Mouse (Mus musculus) forebrain, postnatal 0 days (tissue): Measurements from ENCODE around the gene Zfp622. TPM values are rescaled to one million over a fixed set of nuclear protein-coding genes. Genes with fewer than 3 reads are reported as not detected.

ENCODE experiments used
- ATAC-seq: fragments of 200-750 bp; cut with Nextera tagmentation; 2 replicates; pipeline ENCODE4 v1.8.0; 2017; ENCODE audit warnings: mild to moderate bottlenecking, moderate library complexity
- DNase-seq: peaks from one replicate; pipeline ENCODE4 v3.0.0-alpha.2; 2015
- H3K27ac ChIP-seq: fragments of 300-500 bp; sonication (generic); 2 replicates; pipeline ENCODE4 v1.5.1; 2014; ENCODE audit warnings: low read depth, mild to moderate bottlenecking, antibody characterized with exemption, low read length, moderate library complexity, mixed read lengths
- H3K27me3 ChIP-seq: fragments of 300-500 bp; sonication (generic); 2 replicates; pipeline ENCODE4 v1.6.1; 2014; ENCODE audit warnings: mild to moderate bottlenecking, low read length, mixed read lengths; ENCODE audit not compliant: insufficient read depth
- H3K36me3 ChIP-seq: fragments of 300-500 bp; sonication (generic); 2 replicates; pipeline ENCODE4 v1.6.1; 2014; ENCODE audit warnings: mild to moderate bottlenecking, moderate library complexity; ENCODE audit not compliant: insufficient read depth
- H3K4me1 ChIP-seq: fragments of 300-500 bp; sonication (generic); 2 replicates; pipeline ENCODE4 v1.6.1; 2014; ENCODE audit warnings: antibody characterized with exemption; ENCODE audit not compliant: insufficient read depth
- H3K4me2 ChIP-seq: fragments of 300-500 bp; sonication (generic); 2 replicates; pipeline ENCODE4 v1.6.1; 2014; ENCODE audit warnings: low read depth, mild to moderate bottlenecking, moderate library complexity
- H3K4me3 ChIP-seq: fragments of 300-500 bp; sonication (generic); 2 replicates; pipeline ENCODE4 v1.5.1; 2014; ENCODE audit warnings: low read depth, low read length, mixed read lengths
- H3K9ac ChIP-seq: fragments of 300-500 bp; sonication (generic); 2 replicates; pipeline ENCODE4 v1.6.1; 2014; ENCODE audit warnings: mild to moderate bottlenecking
- H3K9me3 ChIP-seq: fragments of 300-500 bp; sonication (generic); 2 replicates; pipeline ENCODE4 v1.6.1; 2016; ENCODE audit warnings: low read length
- CTCF ChIP-seq: sonication (generic); IDR thresholded peaks from 2 replicates; pipeline ENCODE4 v1.5.1; 2016; ENCODE audit warnings: antibody characterized with exemption, control low read depth, low read depth
- WGBS: fragments of 180-500 bp; shearing (Covaris S2); extraction: QIAGEN DNeasy Blood & Tissue Kit; methylation state at CpG from one replicate; pipeline ENCODE4 v1.1.7; 2014; 5-methylcytosine and 5-hydroxymethylcytosine counted together
- polyA plus RNA-seq: library from polyadenylated mRNA; unstranded; fragments of >200 nt; fragmentation: Nextera tagmentation; extraction: Ambion mirVana; gene quantifications from 2 replicates; pipeline ENCODE4 v1.2.1, GENCODE M21; 2015
- total RNA-seq: library from RNA; depleted of rRNA; stranded (reverse); fragments of >200 nt; gene quantifications from 2 replicates; pipeline ENCODE4 v1.2.3, GENCODE M21; 2014

Gene Zfp622
- total and polyA plus RNA-seq, 2 experiments from 2014 or later, result 36.3 to 43.6 TPM

DNA sequence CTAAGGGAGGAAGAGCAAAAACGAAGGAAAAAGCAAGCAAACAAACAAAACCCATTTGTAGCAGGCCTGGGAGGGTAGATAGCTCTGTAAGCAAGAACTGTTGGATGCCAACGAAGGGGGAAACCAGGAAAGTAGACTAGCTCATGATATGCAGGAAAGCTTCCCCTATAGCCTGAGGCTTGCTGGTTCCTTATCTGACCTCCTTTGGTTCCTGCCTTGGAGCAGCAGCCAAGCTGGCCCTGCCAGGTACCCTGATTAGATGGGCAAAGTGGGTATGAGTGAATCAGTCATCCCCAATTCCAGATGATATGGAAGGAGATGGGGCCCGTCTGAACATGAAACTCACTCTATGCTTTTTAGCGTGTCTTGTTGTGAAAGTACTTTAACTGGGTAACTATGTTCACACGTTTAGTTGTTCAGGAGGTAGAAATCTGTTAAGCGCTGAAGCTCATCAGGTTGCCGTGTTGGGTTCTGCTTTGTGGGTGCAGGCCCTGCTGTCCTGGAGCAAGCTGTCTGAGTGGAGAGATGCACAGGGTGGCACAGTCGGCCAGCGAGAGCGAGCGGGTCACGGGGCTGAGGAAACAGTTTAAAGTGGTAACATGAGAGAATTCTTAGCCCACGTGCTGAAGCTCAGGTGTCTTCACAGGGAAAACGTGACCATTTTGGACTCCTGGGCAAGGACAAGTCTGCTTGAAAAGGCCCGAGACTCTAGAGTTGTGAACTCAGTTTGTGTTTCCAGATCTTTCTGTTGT lies 40.6 kb upstream of the Zfp622 start:
- Histone ChIP-seq H3K27ac (no peak overlapping the region), H3K27me3 (no peaks in the 10 kb centered on the region), H3K9ac (no peak overlapping the region), H3K36me3 (no peaks in the 10 kb centered on the region), H3K4me1 (no peaks in the 10 kb centered on the region), H3K4me3 (no peak overlapping the region), H3K4me2 (no peak overlapping the region), H3K9me3 (no peaks in the 10 kb centered on the region)
- no peak for DNase-seq
- 92% methylated on average over 15 of the region's 15 CpGs for whole genome bisulfite sequencing
- TF ChIP-seq CTCF, result no peak
- ATAC-seq, result no peak

GRCm38 (mm10) chr15:25945224-25945623 lies 38.9 kb upstream of the Zfp622 start:
- Histone ChIP-seq H3K4me2 (no peak overlapping the region), H3K4me1 (no peaks in the 10 kb centered on the region), H3K9ac (no peak overlapping the region), H3K4me3 (no peak overlapping the region), H3K36me3 (no peaks in the 10 kb centered on the region), H3K27ac (no peak overlapping the region), H3K27me3 (no peaks in the 10 kb centered on the region), H3K9me3 (no peaks in the 10 kb centered on the region)
- no peak for TF ChIP-seq CTCF
- ATAC-seq (no peak), DNase-seq (no peak)
- 95% methylated on average over 8 of the region's 8 CpGs for WGBS

GRCm38 (mm10) chr15:25946482-25946881 lies 37.7 kb upstream of the Zfp622 start:
- Histone ChIP-seq H3K27me3 (no peaks in the 10 kb centered on the region), H3K4me1 (no peaks in the 10 kb centered on the region), H3K27ac (no peak overlapping the region), H3K4me2 (no peak overlapping the region), H3K4me3 (no peak overlapping the region), H3K36me3 (no peaks in the 10 kb centered on the region), H3K9ac (no peak overlapping the region), H3K9me3 (no peaks in the 10 kb centered on the region)
- ATAC-seq (no peak), DNase-seq (no peak)
- TF ChIP-seq CTCF, result 0 out of 2 replicates have a peak, but pooled peaks have one; percentile 7
- WGBS, result 92% methylated on average over 7 of the region's 7 CpGs

GRCm38 (mm10) chr15:25947383-25947782 lies 36.8 kb upstream of the Zfp622 start:
- Histone ChIP-seq H3K27ac (no peak overlapping the region), H3K9me3 (no peaks in the 10 kb centered on the region), H3K4me1 (no peaks in the 10 kb centered on the region), H3K4me3 (no peak overlapping the region), H3K36me3 (no peaks in the 10 kb centered on the region), H3K27me3 (no peaks in the 10 kb centered on the region), H3K9ac (no peak overlapping the region), H3K4me2 (no peak overlapping the region)
- ATAC-seq (no peak), DNase-seq (no peak)
- no peak for TF ChIP-seq CTCF
- 83% methylated on average over 8 of the region's 8 CpGs for WGBS

DNA sequence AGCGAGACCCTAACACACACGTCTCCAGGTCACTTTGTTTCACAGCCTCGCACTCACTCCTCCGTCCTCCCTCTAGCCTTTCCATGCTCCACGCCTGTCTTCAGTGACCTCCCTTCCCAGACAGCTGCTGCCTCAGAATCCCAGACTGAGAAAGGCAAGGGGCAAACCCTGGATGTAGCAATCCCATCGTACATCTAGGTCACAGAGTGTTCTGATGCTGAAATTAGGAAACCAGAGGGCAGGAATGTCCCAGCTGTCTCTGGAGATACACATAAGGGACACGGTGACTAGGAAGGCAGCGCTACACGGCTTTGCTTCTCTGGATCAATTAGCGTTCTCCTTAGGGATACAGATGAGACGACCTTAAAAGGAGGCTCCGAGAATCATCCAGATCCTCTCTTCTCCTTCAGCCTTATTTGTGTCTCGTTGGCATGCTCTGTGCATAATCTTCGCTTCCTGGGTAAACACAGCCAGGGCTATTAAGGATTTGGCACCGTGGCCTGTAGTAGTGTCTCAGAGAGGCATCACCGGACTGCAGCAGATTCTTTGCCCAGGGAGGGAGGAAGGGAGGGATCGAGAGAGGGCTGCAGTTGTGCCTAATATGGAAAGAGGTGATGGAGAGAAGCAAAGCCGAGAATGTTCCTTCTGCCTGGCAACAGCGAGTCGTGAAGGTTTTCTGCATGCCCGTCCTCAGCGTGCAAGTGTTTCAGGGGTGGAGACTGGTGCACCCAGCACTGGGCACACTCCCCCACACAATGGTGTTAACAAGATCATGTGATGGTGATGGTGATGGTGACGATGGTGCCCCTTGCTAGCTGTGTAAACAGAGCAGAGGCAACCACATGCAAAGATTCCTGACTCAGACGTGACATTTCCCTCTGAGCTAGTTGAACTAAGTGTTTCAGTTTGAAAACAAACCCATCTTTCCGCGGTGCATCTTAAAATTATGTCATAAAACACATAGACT lies 35.6 kb upstream of the Zfp622 start:
- Histone ChIP-seq H3K4me1 (no peaks in the 10 kb centered on the region), H3K9ac (no peak overlapping the region), H3K27ac (no peak overlapping the region), H3K4me2 (no peak overlapping the region), H3K36me3 (no peaks in the 10 kb centered on the region), H3K27me3 (no peaks in the 10 kb centered on the region), H3K4me3 (no peak overlapping the region), H3K9me3 (no peaks in the 10 kb centered on the region)
- 80% methylated on average over 26 of the region's 26 CpGs for WGBS
- ATAC-seq, result no peak
- TF ChIP-seq CTCF, result no peak
- no peak for DNase-seq

GRCm38 (mm10) chr15:25949696-25950095 lies 34.5 kb upstream of the Zfp622 start:
- no peak for ATAC-seq
- 74% methylated on average over 9 of the region's 9 CpGs for WGBS
- TF ChIP-seq CTCF, result no peak

DNA sequence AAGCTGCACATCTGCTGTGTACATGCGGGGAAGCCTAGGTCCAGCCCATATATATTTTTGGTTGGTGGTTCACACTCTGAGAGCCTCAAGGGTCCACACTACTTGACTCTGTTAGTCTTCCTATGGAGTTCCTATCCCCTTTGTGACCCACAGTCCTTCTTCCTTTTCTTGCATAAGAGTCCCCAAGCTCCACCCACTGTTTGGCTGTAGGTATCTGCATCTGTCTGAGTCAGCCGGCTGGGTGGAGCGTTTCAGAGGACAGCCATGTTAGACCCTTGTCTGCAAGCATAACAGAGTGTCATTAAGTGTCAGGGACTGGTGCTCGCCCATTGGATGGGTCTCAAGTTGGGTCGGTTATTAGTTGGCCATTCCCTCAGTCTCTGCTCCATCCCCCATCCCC lies 33.6 kb upstream of the Zfp622 start:
- Histone ChIP-seq H3K4me3 (no peak overlapping the region), H3K36me3 (no peaks in the 10 kb centered on the region), H3K27me3 (no peaks in the 10 kb centered on the region), H3K4me1 (no peaks in the 10 kb centered on the region), H3K9me3 (no peaks in the 10 kb centered on the region), H3K4me2 (no peak overlapping the region), H3K27ac (no peak overlapping the region), H3K9ac (no peak overlapping the region)
- ATAC-seq (no peak), DNase-seq (no peak)
- TF ChIP-seq CTCF, result no peak
- 84% methylated on average over 5 of the region's 5 CpGs for WGBS

More at GRCm38 (mm10) chr15:25949696-25950095, 34.5 kb upstream of the Zfp622 start:
- Histone ChIP-seq H3K36me3 (no peaks in the 10 kb centered on the region), H3K4me2 (no peak overlapping the region), H3K9ac (no peak overlapping the region), H3K4me1 (no peaks in the 10 kb centered on the region), H3K4me3 (no peak overlapping the region), H3K27me3 (no peaks in the 10 kb centered on the region), H3K27ac (no peak overlapping the region), H3K9me3 (no peaks in the 10 kb centered on the region)
- DNase-seq, result no peak
